Mouse (Mus musculus) heart, adult 2 months (tissue): ENCODE data around the gene Padi1. TPM values are rescaled to one million over a fixed set of nuclear protein-coding genes. Genes with fewer than 3 reads are reported as not detected.

Experiments used
- DNase-seq, 2 experiments: peaks; one replicate each; pipeline ENCODE4 v3.0.0; 2021
- H3K27ac ChIP-seq: fragments of 200-600 bp; 2 replicates; pipeline ENCODE4 v1.8.1; 2022
- H3K27me3 ChIP-seq: fragments of 200-500 bp; 2 replicates; pipeline ENCODE4 v1.6.1; 2012; ENCODE audit warnings: mild to moderate bottlenecking, low read length, inconsistent platforms, mixed read lengths; ENCODE audit not compliant: control insufficient read depth, insufficient read depth
- H3K36me3 ChIP-seq: fragments of 200-500 bp; 2 replicates; pipeline ENCODE4 v1.6.1; 2012; ENCODE audit warnings: low read length, inconsistent platforms; ENCODE audit not compliant: control insufficient read depth, insufficient read depth
- H3K4me1 ChIP-seq: fragments of 200-500 bp; 2 replicates; pipeline ENCODE4 v1.6.1; 2011; ENCODE audit warnings: low read length; ENCODE audit not compliant: control insufficient read depth, insufficient read depth
- H3K4me3 ChIP-seq: fragments of 200-600 bp; 2 replicates; pipeline ENCODE4 v1.8.1; 2022
- H3K79me2 ChIP-seq: fragments of 200-500 bp; replicated peaks from 2 replicates; pipeline ENCODE4 v1.6.1; 2012; ENCODE audit warnings: mild to moderate bottlenecking, inconsistent platforms, low read length, moderate library complexity, mixed read lengths; ENCODE audit not compliant: control insufficient read depth, insufficient read depth
- H3K9ac ChIP-seq: fragments of 200-500 bp; 2 replicates; pipeline ENCODE4 v1.6.1; 2012; ENCODE audit warnings: low read depth, mild to moderate bottlenecking, control low read depth, inconsistent platforms, low read length, mixed read lengths
- CTCF ChIP-seq: fragments of 200-600 bp; IDR thresholded peaks from 2 replicates; pipeline ENCODE4 v1.8.1; 2022; ENCODE audit warnings: antibody characterized with exemption, mild to moderate bottlenecking, moderate library complexity
- EP300 ChIP-seq: fragments of 200-500 bp; IDR thresholded peaks from 2 replicates; pipeline ENCODE4 v1.6.1; 2011; ENCODE audit warnings: low read depth, low read length, control low read depth; ENCODE audit not compliant: insufficient read depth
- POLR2A ChIP-seq: fragments of 200-500 bp; IDR thresholded peaks from 2 replicates; pipeline ENCODE4 v1.6.1; 2011; ENCODE audit warnings: mild to moderate bottlenecking, low read depth, low read length, control low read depth; ENCODE audit not compliant: insufficient read depth
- WGBS: fragments of 180-500 bp; shearing (Covaris S2); methylation state at CpG from one replicate; pipeline ENCODE4 v1.1.7; 2018; 5-methylcytosine and 5-hydroxymethylcytosine counted together
- intact Hi-C: fragments of 180-260 bp; cut with DNase I; formaldehyde crosslinking; loops from one replicate; pipeline ENCODE4 v1.15.1; 2025
- polyA plus RNA-seq: library from polyadenylated mRNA; depleted of rRNA; stranded (reverse); fragments of >200 nt; gene quantifications from 2 replicates; pipeline ENCODE4 v1.2.3, GENCODE M21; 2012
- total RNA-seq, 2 experiments: library from RNA; stranded (reverse); gene quantifications; 2 replicates each; pipeline ENCODE4 v1.2.3; 2021

Gene Padi1
- total and polyA plus RNA-seq, 3 experiments = 0.47 TPM; not detected in 2

GRCm38 (mm10) chr4:140789983-140790382 lies 55.6 kb downstream of the Padi1 start:
- intact Hi-C loops = loop anchor here (1.0 kb wide), 2 partner anchors 112 to 168 kb away; no protein-coding TSS in a partner anchor

DNA sequence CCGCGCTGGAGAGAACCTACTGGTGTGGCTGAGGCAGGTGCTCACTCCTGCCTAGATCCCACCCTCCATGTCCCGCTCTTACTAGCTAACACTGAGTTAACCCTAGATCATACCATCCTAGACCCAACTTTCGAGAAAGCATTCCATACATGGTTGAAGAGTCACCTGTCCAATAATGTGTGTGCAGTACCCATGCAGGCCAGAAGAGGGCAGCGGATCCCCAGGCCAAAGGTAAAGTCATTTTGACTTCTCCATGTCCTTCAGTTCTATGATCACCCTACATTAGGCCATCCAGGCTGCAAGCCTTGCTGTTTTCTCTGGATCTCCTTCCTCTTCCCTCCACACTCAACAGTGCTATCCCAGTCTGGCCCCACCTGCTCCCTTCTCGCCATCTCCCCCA lies 56.6 kb downstream of the Padi1 start:
- no peak overlapping the region for H3K4me3 ChIP-seq
- peak; percentile 61 to 76 for DNase-seq
- no peaks in the 10 kb centered on the region for H3K4me1 ChIP-seq
- intact Hi-C loops = loop anchor here (1.0 kb wide), 2 partner anchors 113 to 169 kb away; no protein-coding TSS in a partner anchor
- TF ChIP-seq CTCF (peak; percentile 90), EP300 (no peak), POLR2A (no peak)
- H3K36me3 ChIP-seq = no peaks in the 10 kb centered on the region
- 49% methylated on average over 6 of the region's 6 CpGs for WGBS
- no peaks in the 10 kb centered on the region for H3K79me2 ChIP-seq
- H3K9ac ChIP-seq = no peak overlapping the region
- H3K27ac ChIP-seq = no peak overlapping the region
- no peaks in the 10 kb centered on the region for H3K27me3 ChIP-seq

More at GRCm38 (mm10) chr4:140789983-140790382, 55.6 kb downstream of the Padi1 start:
- no peak overlapping the region for H3K9ac ChIP-seq
- WGBS = 74% methylated on average over 4 of the region's 4 CpGs
- peak in 1 of 2 experiments; percentile 19 for DNase-seq
- no peaks in the 10 kb centered on the region for H3K36me3 ChIP-seq
- no peak overlapping the region for H3K27ac ChIP-seq
- no peaks in the 10 kb centered on the region for H3K79me2 ChIP-seq
- H3K4me1 ChIP-seq = no peaks in the 10 kb centered on the region
- TF ChIP-seq EP300 (no peak), POLR2A (no peak), CTCF (no peak)
- H3K27me3 ChIP-seq = no peaks in the 10 kb centered on the region
- no peak overlapping the region for H3K4me3 ChIP-seq

- Histone ChIP-seq H3K4me1 (no peaks in the 10 kb centered on the region), H3K27me3 (no peaks in the 10 kb centered on the region), H3K36me3 (no peaks in the 10 kb centered on the region), H3K79me2 (no peaks in the 10 kb centered on the region), H3K4me3 (no peak overlapping the region), H3K9ac (no peak overlapping the region), H3K27ac (no peak overlapping the region)
- 86% methylated on average over 6 of the region's 6 CpGs for WGBS
- TF ChIP-seq CTCF (no peak), POLR2A (no peak), EP300 (no peak)
- intact Hi-C loops = no loop called here
- no peak for DNase-seq
Observed at GRCm38 (mm10) chr4:140788264-140788663, 57.3 kb downstream of the Padi1 start.

DNA sequence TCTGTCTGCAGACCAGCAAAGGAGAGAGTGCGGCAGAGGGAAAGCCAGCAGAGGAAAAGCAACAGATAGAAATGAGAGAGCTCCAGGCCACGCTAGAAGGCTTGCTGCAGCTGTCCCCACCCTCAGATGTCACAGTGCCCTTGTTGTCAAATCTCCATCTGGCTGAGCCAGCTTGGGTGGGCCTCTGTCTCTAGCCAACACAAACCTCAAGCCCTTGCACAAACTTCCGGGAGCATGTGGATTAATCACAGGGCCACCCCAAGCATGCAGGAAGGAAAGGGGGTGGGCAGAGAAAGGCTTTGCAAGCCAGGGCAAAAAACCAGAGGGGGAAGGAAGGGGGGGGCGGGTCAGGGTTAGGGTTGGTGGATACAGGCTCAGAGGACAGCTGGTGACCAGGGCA lies 58.2 kb downstream of the Padi1 start:
- H3K4me1 ChIP-seq = no peaks in the 10 kb centered on the region
- TF ChIP-seq EP300 (no peak), CTCF (no peak), POLR2A (no peak)
- H3K27me3 ChIP-seq = no peaks in the 10 kb centered on the region
- no peaks in the 10 kb centered on the region for H3K79me2 ChIP-seq
- no peak overlapping the region for H3K4me3 ChIP-seq
- intact Hi-C loops = no loop called here
- no peak overlapping the region for H3K27ac ChIP-seq
- DNase-seq = peak; percentile 40 to 72
- 27% methylated on average over 3 of the region's 4 CpGs for WGBS
- no peak overlapping the region for H3K9ac ChIP-seq
- no peaks in the 10 kb centered on the region for H3K36me3 ChIP-seq

DNA sequence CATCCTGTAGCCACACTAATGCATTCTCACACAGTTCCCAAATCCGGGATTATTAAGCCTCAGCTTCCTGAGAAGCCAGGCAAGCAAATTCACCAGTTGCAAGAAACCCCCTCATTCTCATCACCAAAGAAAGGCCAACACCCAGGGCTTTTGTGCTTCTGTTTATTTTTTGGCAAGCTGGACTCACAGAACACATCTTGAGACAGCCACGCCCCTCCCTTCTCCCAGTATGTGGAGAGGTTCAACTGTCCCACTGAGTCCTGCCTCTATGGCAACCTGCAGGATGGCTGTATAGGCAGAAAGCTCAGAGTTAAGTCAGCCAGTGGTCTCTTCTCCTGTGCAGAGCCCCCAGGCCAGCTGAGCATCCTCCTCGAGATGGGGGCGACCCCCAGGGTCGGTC lies 60.4 kb downstream of the Padi1 start:
- no peak for DNase-seq
- H3K4me3 ChIP-seq = no peak overlapping the region
- intact Hi-C loops = no loop called here
- TF ChIP-seq EP300 = no peak
- TF ChIP-seq CTCF = no peak
- no peak for TF ChIP-seq POLR2A
- H3K9ac ChIP-seq = no peak overlapping the region
- no peaks in the 10 kb centered on the region for H3K79me2 ChIP-seq
- no peaks in the 10 kb centered on the region for H3K36me3 ChIP-seq
- no peaks in the 10 kb centered on the region; the same call in 1 of the 2 replicates for H3K27me3 ChIP-seq
- 88% methylated on average over 5 of the region's 5 CpGs for WGBS
- H3K4me1 ChIP-seq = no peaks in the 10 kb centered on the region
- H3K27ac ChIP-seq = no peak overlapping the region

DNA sequence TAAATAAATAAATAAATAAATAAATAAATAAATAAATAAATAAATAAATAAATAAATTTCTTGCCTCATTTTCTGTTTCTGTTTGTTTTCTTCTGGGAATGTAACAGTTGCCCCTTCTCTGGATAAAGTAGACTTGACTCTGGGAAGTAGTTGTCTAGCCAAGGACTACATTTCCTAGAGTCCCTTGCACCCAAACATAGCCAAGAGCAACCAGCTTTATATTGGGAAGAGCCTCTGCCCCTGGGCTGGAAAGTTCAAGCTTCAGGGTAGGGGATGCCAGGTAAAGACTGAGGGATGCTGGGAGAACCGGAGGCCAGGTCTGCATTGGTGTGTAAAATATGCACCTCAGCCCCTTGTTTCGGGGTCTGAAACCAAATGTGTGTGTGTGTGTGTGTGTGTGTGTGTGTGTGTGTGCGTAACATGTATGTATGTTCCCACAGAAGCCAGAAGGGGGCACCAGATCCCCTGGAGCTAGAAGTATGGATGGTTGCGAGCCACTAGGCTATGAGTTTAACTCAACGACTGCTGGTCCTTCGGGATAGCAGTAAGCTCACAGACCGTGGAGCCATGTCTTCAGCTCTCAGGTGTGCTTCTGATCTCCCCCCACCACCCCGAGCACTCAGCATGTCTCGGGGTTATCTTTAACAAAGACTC lies 61.2 kb downstream of the Padi1 start:
- Histone ChIP-seq H3K79me2 (no peaks in the 10 kb centered on the region), H3K4me3 (no peak overlapping the region), H3K27ac (no peak overlapping the region), H3K4me1 (no peaks in the 10 kb centered on the region), H3K36me3 (no peaks in the 10 kb centered on the region), H3K9ac (no peak overlapping the region), H3K27me3 (no peaks in the 10 kb centered on the region; the same call in 1 of the 2 replicates)
- 97% methylated on average over 9 of the region's 9 CpGs for WGBS
- DNase-seq = no peak
- intact Hi-C loops = no loop called here
- TF ChIP-seq POLR2A (no peak), EP300 (no peak), CTCF (no peak)
